Mouse (Mus musculus) small intestine, adult 2 months (tissue): ENCODE measurements around the gene H2al2a. TPM values are rescaled to one million over a fixed set of nuclear protein-coding genes. Genes with fewer than 3 reads are reported as not detected.
"Not testable (repeated sequence)": the region's sequence is repeated elsewhere in the genome, so short reads cannot be mapped to it uniquely, and the experiment has no call there.

Source experiments
- H3K27ac ChIP-seq: fragments of 200-500 bp; 2 replicates; pipeline ENCODE4 v1.5.1; 2012; ENCODE audit warnings: low read depth, low read length, control low read depth, inconsistent platforms; ENCODE audit not compliant: insufficient read depth
- H3K27me3 ChIP-seq: fragments of 200-500 bp; 2 replicates; pipeline ENCODE4 v1.6.1; 2012; ENCODE audit warnings: mild to moderate bottlenecking, moderate library complexity, low read length, inconsistent platforms; ENCODE audit not compliant: control insufficient read depth, insufficient read depth
- H3K36me3 ChIP-seq: fragments of 200-500 bp; 2 replicates; pipeline ENCODE4 v1.6.1; 2012; ENCODE audit warnings: mild to moderate bottlenecking, low read length, control low read depth, inconsistent platforms; ENCODE audit not compliant: control insufficient read depth, insufficient read depth
- H3K4me1 ChIP-seq: fragments of 200-500 bp; 2 replicates; pipeline ENCODE4 v1.6.1; 2012; ENCODE audit warnings: low read length, inconsistent platforms, mixed read lengths; ENCODE audit not compliant: control insufficient read depth, insufficient read depth, insufficient read length
- H3K4me3 ChIP-seq: fragments of 200-500 bp; 2 replicates; pipeline ENCODE4 v1.5.1; 2012; ENCODE audit warnings: low read depth, mild to moderate bottlenecking, control low read depth, inconsistent platforms, low read length, moderate library complexity
- CTCF ChIP-seq: fragments of 200-500 bp; IDR thresholded peaks from 2 replicates; pipeline ENCODE4 v1.5.1; 2012; ENCODE audit warnings: low read depth, mild to moderate bottlenecking, control low read depth, inconsistent platforms, low read length, moderate library complexity, mixed read lengths; ENCODE audit not compliant: insufficient replicate concordance, insufficient read length; ENCODE audit errors: extremely low read depth
- POLR2A ChIP-seq: fragments of 200-500 bp; IDR thresholded peaks from 2 replicates; pipeline ENCODE4 v1.6.1; 2012; ENCODE audit warnings: low read depth, mild to moderate bottlenecking, control low read depth, inconsistent platforms, low read length, moderate library complexity
- WGBS: fragments of 180-500 bp; shearing (Covaris S2); methylation state at CpG from one replicate; pipeline ENCODE4 v1.1.7; 2018; 5-methylcytosine and 5-hydroxymethylcytosine counted together
- polyA plus RNA-seq: library from polyadenylated mRNA; depleted of rRNA; stranded (reverse); fragments of >200 nt; gene quantifications from 2 replicates; pipeline ENCODE4 v1.2.3, GENCODE M21; 2012

The H2al2a gene
- polyA plus RNA-seq, 1 experiment: not detected

DNA sequence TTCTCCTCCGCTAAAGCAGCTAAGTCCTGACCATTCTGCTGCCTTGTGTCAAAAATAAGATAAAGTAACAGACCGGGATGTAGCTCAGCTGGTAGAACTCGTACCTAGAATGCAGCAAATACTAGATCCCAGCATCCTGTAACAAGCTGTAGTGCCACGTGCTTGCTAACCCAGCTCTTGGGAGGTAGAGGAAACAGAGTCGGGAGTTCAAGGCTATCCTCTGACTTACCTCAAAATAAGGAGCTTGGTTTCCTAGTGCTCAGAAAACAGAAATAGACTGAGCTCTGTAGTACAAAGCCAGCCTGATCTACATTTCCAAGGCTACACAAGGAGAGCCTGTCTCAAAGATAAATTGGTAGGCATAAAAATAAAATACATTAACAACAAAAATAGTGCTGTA, 23.5 kb downstream of the H2al2a start:
- H3K27me3 ChIP-seq: no peaks in the 10 kb centered on the region
- TF ChIP-seq CTCF: no peak
- no peak for TF ChIP-seq POLR2A
- no peak overlapping the region for H3K4me3 ChIP-seq
- WGBS: 86% methylated on average over 5 of the region's 5 CpGs
- no peaks in the 10 kb centered on the region for H3K36me3 ChIP-seq
- no peaks in the 10 kb centered on the region for H3K4me1 ChIP-seq
- no peak overlapping the region for H3K27ac ChIP-seq

DNA sequence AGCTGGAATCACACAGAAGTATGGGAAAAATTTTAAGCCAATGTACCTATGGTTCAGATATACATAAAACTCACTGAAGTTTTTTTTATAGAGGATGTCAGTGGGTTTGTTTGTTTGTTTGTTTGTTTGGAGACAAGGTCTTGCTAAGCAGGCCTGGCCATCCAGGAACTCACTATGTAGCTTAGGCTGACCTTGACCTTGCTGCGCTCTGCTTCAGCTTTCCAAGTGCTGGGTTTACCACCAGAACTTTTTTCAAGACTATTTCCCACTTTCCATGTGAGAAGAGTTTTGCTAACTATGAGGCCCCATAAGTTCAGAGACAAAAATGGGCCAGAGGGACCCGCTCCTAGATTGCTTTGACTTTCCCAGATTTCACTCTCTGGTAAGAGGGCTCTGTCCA, 23.9 kb downstream of the H2al2a start:
- H3K27ac ChIP-seq: no peak overlapping the region
- WGBS: 93% methylated on average over 2 of the region's 2 CpGs
- TF ChIP-seq POLR2A (no peak), CTCF (no peak)
- no peaks in the 10 kb centered on the region for H3K36me3 ChIP-seq
- H3K4me3 ChIP-seq: no peak overlapping the region
- no peaks in the 10 kb centered on the region for H3K27me3 ChIP-seq
- no peaks in the 10 kb centered on the region for H3K4me1 ChIP-seq

DNA sequence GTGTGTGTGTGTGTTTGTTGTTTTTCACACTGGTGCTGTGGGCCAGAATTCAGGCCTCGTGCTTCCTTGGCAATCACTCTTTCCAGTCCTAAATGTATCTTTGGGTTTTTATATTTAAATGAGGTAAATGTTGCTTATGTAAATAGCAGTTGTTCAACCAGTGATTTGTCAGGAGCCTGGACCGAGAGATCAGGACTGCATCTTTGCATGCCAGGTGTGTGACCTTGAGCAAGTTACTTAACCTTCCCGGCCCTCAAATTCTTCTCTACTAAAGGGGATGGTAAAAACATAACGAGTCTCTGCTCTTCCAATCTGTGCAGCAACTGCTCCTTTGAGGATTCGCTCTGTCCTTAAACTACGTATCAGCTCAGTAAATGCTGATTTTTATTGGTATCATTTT, 25.4 kb downstream of the H2al2a start:
- no peak overlapping the region for H3K4me3 ChIP-seq
- WGBS: 77% methylated on average over 6 of the region's 6 CpGs
- no peaks in the 10 kb centered on the region for H3K4me1 ChIP-seq
- TF ChIP-seq CTCF (no peak), POLR2A (no peak)
- H3K27me3 ChIP-seq: no peaks in the 10 kb centered on the region
- no peak overlapping the region for H3K27ac ChIP-seq
- no peaks in the 10 kb centered on the region for H3K36me3 ChIP-seq

DNA sequence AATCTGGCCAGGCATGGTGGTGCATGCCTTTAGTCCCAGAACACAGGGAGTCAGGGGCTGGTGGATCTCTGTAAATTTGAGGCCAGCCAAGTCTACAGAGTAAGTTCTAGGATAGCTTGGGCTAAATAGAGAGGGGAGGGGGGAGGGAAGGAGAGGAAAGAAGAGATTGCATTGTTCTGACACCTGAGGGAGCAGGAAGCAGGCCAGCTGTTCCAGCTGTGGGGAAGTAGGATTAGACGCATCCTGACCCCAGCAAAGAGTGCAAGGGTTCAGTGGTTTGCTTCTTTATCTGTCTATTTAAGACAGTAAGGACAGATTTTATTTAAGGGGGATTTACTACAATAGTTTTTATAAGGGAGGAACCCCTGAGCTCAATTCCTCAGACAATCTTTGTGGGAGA, 26.1 kb downstream of the H2al2a start:
- no peak overlapping the region for H3K4me3 ChIP-seq
- no peaks in the 10 kb centered on the region for H3K36me3 ChIP-seq
- 47% methylated on average over 1 of the region's 1 CpGs for WGBS
- no peaks in the 10 kb centered on the region for H3K4me1 ChIP-seq
- H3K27me3 ChIP-seq: no peaks in the 10 kb centered on the region
- H3K27ac ChIP-seq: no peak overlapping the region
- no peak for TF ChIP-seq CTCF
- no peak for TF ChIP-seq POLR2A

DNA sequence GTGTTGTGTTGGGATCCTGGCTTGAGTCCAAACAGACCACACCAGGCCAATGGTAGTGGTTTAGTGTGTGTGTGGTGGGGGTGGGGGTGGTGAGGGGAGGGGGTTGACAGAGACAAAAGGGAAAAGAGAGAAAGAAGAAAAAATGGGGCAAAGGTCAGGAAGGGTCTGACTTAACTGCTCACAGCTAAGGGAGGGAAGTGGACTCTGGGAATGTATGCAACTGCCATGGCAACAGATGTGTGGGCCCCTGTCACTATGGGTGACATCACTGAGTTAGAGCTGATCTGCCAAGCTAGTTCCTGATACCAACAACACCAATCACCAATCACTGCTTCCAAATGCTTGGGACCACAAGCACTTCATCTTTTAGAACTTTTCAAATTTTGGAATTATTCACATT, 26.6 kb downstream of the H2al2a start:
- H3K4me3 ChIP-seq: no peak overlapping the region
- H3K27me3 ChIP-seq: no peaks in the 10 kb centered on the region
- no peak overlapping the region for H3K27ac ChIP-seq
- TF ChIP-seq POLR2A: no peak
- no peak for TF ChIP-seq CTCF
- H3K4me1 ChIP-seq: no peaks in the 10 kb centered on the region
- H3K36me3 ChIP-seq: no peaks in the 10 kb centered on the region

DNA sequence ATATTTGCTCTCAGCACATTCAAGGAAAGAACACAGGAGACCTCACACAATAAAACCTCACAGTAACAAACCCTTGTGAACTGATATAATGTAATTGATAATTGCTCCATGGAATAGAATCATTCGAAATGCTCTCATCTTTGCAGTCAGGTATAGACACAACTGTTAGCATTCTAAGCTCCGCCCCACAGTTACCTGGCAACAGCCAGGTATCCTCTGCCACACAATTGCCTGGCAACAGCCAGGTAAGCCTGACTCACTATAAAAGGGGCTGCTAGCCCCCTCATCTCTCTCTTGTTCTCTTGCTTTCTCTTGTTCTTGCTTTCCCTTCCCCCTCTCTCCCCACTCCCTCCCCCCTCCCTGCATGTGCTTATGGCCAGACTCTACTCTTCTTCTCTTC, 28.2 kb downstream of the H2al2a start:
- Histone ChIP-seq H3K4me1 (no peaks in the 10 kb centered on the region), H3K27ac (no peak overlapping the region), H3K27me3 (no peaks in the 10 kb centered on the region), H3K36me3 (no peaks in the 10 kb centered on the region), H3K4me3 (no peak overlapping the region)
- 59% methylated on average over 2 of the region's 2 CpGs for WGBS
- TF ChIP-seq CTCF (no peak), POLR2A (no peak)

DNA sequence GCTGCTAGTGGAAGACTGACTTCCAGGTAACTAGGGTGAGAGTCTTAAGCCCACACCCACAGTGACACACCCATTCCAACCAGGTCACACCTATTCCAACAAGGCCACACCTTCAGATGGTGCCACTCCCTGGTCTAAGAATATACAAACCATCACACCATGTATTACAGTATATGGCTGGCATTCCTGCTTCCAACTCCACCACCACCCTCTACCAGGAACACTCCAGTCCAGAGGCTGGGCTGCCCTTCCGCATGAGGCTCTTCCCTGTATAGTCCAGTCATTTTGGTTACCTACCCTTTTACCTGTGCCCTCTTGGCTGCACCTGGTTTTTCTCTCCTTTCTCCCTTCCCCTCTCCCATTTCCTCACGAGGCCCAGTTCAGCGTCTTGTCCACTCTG, 28.7 kb downstream of the H2al2a start:
- H3K4me3 ChIP-seq, H3K27me3 ChIP-seq, H3K27ac ChIP-seq, H3K4me1 ChIP-seq, H3K36me3 ChIP-seq: not testable (repeated sequence)
- 50% methylated on average over 3 of the region's 3 CpGs for WGBS

DNA sequence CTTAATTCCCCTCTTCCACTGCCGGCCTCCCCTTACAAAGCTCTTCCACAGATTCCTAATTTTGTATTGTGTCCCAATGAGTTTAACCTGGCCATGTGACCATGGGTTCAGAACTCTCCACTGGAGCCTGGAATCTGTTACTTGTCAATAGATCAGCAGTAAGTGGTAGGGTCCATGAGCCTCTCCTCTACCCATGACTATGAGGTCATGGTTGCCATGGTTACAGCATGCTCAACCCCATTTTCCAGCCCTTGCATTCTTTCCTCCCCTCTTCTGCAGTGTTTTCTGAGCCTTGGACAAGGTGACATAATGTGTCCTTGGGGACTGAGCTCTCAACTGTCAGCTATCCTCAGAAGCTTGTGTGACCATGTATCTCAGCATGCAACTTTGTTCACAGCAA, 37.3 kb downstream of the H2al2a start:
- no peak for TF ChIP-seq CTCF
- no peak for TF ChIP-seq POLR2A
- H3K27ac ChIP-seq: no peak overlapping the region
- WGBS: 97% methylated on average over 1 of the region's 1 CpGs
- no peaks in the 10 kb centered on the region for H3K27me3 ChIP-seq
- H3K4me3 ChIP-seq: no peak overlapping the region
- H3K36me3 ChIP-seq: no peaks in the 10 kb centered on the region
- no peaks in the 10 kb centered on the region for H3K4me1 ChIP-seq
